Mouse (Mus musculus): ENCODE measurements around the gene Imp4. TPM values are rescaled to one million over a fixed set of nuclear protein-coding genes. Genes with fewer than 3 reads are reported as not detected.

Gene Imp4
- 118 and 119 TPM in 2 replicates for polyA plus RNA-seq (2016; fragmentation: Nextera tagmentation; extraction: Ambion mirVana)

GRCm38 (mm10) chr1:34439215-34439960 is at the start of gene Imp4, which contains the start of gene Ccdc115:
Imp4 (plus strand) TSS chr1:34439851.
Ccdc115 (minus strand) TSS chr1:34439672.
- no peaks in the 10 kb centered on the region for H3K27me3 ChIP-seq (ENCODE audit: poor library complexity, severe bottlenecking)
- H3K36me3 ChIP-seq (replicated peaks): peaks cover 44% of the 10 kb centered on the region
- H3K4me3 ChIP-seq: peak within 1 kb of the TSS; percentile 80
- H3K9me3 ChIP-seq: no peaks in the 10 kb centered on the region
- H3K4me1 ChIP-seq: peaks cover 32% of the 10 kb centered on the region
- DNase-seq (ENCODE audit: extremely low spot score, low spot score): peak; percentile 97
- peak within 1 kb of the TSS; percentile 88 for H3K27ac ChIP-seq
- under 1% methylated on average over 48 of the region's 48 CpGs for WGBS

DNA sequence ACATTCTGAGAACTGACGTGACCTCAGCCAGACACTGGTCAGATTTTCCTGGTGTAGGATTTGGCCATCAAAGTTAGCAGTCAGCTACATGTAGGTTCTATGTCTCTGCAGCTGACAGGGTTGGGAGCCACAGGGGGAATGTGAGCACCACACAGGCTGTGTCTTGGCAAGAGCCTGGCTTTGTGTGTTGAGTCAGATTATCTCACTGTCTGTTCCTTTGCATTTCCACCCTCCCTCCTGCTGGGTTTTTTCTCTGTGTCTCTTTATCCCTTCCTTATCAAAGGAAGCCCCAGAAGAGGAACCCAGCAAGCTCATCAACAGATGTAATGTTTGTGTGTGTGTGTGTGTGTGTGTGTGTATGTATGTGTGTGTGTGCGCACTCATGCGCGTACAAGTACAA is 43.3 kb upstream of the Imp4 start:
- no peak for DNase-seq (ENCODE audit: extremely low spot score, low spot score)
- 92% methylated on average over 4 of the region's 4 CpGs for WGBS
- Histone ChIP-seq H3K4me3 (no peak overlapping the region), H3K9me3 (no peaks in the 10 kb centered on the region), H3K27me3 (ENCODE audit: poor library complexity, severe bottlenecking) (no peaks in the 10 kb centered on the region), H3K4me1 (peaks cover 8% of the 10 kb centered on the region), H3K27ac (no peak overlapping the region), H3K36me3 (replicated peaks) (no peaks in the 10 kb centered on the region)

- H3K4me1 ChIP-seq: peaks cover 13% of the 10 kb centered on the region
- H3K27ac ChIP-seq: 0 out of 2 replicates have a peak overlapping the region, but pooled peaks have one; percentile 25
- H3K36me3 ChIP-seq (replicated peaks): no peaks in the 10 kb centered on the region
- no peak overlapping the region for H3K4me3 ChIP-seq
- DNase-seq (ENCODE audit: extremely low spot score, low spot score): no peak
- no peaks in the 10 kb centered on the region for H3K9me3 ChIP-seq
- H3K27me3 ChIP-seq (ENCODE audit: poor library complexity, severe bottlenecking): no peaks in the 10 kb centered on the region
- WGBS: 40% methylated on average over 11 of the region's 11 CpGs
Measured at GRCm38 (mm10) chr1:34399182-34399953, 40.3 kb upstream of the Imp4 start.

- 95% methylated on average over 2 of the region's 2 CpGs for WGBS
- no peaks in the 10 kb centered on the region for H3K27me3 ChIP-seq (ENCODE audit: poor library complexity, severe bottlenecking)
- peaks cover 48% of the 10 kb centered on the region for H3K9me3 ChIP-seq
- no peak overlapping the region for H3K27ac ChIP-seq
- H3K36me3 ChIP-seq (replicated peaks): peaks cover 32% of the 10 kb centered on the region
- peaks cover 15% of the 10 kb centered on the region for H3K4me1 ChIP-seq
- no peak for DNase-seq (ENCODE audit: extremely low spot score, low spot score)
- H3K4me3 ChIP-seq: no peak overlapping the region
Measured at GRCm38 (mm10) chr1:34428466-34428865, 11.2 kb upstream of the Imp4 start.

GRCm38 (mm10) chr1:34429281-34429680 is 10.4 kb upstream of the Imp4 start:
- 93% methylated on average over 4 of the region's 4 CpGs for WGBS
- DNase-seq (ENCODE audit: extremely low spot score, low spot score): no peak
- Histone ChIP-seq H3K4me1 (peaks cover 23% of the 10 kb centered on the region), H3K36me3 (replicated peaks) (peaks cover 32% of the 10 kb centered on the region), H3K9me3 (peaks cover 48% of the 10 kb centered on the region), H3K4me3 (no peak overlapping the region), H3K27me3 (ENCODE audit: poor library complexity, severe bottlenecking) (no peaks in the 10 kb centered on the region), H3K27ac (no peak overlapping the region)

DNA sequence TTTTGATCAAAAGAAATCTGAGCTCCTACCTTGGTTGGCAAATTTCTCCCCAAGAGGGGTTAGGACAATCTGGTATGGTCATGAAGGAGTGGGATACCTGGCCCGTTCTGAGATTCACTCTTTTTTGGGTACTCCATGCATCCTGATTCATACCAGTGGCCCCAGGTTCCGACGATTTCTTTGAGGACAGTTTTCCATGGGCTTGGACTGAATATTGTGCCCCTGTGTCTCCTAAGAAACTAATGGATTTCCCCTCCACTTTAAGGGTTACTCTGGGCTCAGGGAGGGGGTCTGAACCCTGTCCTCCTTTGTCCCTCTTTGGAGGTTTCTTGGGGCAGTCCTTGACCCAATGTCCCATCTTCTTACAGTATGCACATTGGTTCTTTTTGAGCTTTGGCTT is 8.7 kb upstream of the Imp4 start:
- peaks cover 32% of the 10 kb centered on the region for H3K36me3 ChIP-seq (replicated peaks)
- no peaks in the 10 kb centered on the region for H3K27me3 ChIP-seq (ENCODE audit: poor library complexity, severe bottlenecking)
- H3K9me3 ChIP-seq: peaks cover 48% of the 10 kb centered on the region
- H3K27ac ChIP-seq: no peak overlapping the region
- H3K4me1 ChIP-seq: peaks cover 29% of the 10 kb centered on the region
- 91% methylated on average over 3 of the region's 3 CpGs for WGBS
- H3K4me3 ChIP-seq: no peak overlapping the region
- DNase-seq (ENCODE audit: extremely low spot score, low spot score): no peak

DNA sequence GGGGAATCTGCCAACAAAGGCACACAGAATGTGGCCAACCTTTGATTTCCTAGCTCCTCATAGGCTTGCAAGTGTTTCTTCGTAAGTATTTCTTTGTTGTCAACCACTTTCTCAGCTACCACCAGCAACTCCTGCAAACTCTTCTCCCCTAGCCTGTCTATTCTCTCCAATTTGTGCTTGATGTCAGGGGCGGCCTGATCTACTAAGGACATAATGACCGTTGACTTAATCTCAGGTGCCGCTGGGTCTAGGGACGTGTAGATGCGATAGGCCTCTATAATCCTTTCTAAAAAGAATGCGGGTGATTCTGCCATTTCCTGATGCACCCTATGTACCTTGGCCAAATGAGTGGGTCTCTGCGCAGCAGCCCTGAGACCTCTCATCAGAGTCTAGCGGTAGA is 8.2 kb upstream of the Imp4 start:
- Histone ChIP-seq H3K27ac (no peak overlapping the region), H3K9me3 (peaks cover 46% of the 10 kb centered on the region), H3K4me3 (no peak overlapping the region), H3K4me1 (peaks cover 29% of the 10 kb centered on the region), H3K36me3 (replicated peaks) (peaks cover 32% of the 10 kb centered on the region), H3K27me3 (ENCODE audit: poor library complexity, severe bottlenecking) (no peaks in the 10 kb centered on the region)
- no peak for DNase-seq (ENCODE audit: extremely low spot score, low spot score)
- 94% methylated on average over 9 of the region's 9 CpGs for WGBS

- peak; percentile 27 for DNase-seq (ENCODE audit: extremely low spot score, low spot score)
- Histone ChIP-seq H3K4me1 (peaks cover 29% of the 10 kb centered on the region), H3K36me3 (replicated peaks) (peaks cover 40% of the 10 kb centered on the region), H3K9me3 (peaks cover 39% of the 10 kb centered on the region), H3K4me3 (peak overlapping the region; percentile 67), H3K27ac (peak overlapping the region; percentile 92), H3K27me3 (ENCODE audit: poor library complexity, severe bottlenecking) (no peaks in the 10 kb centered on the region)
- 33% methylated on average over 13 of the region's 13 CpGs for WGBS
Measured at GRCm38 (mm10) chr1:34432411-34432775, 7.3 kb upstream of the Imp4 start.

GRCm38 (mm10) chr1:34432776-34433481 is 6.7 kb upstream of the Imp4 start:
- Histone ChIP-seq H3K36me3 (replicated peaks) (peaks cover 45% of the 10 kb centered on the region), H3K27ac (peak overlapping the region; percentile 92), H3K4me3 (peak overlapping the region; percentile 67), H3K27me3 (ENCODE audit: poor library complexity, severe bottlenecking) (no peaks in the 10 kb centered on the region), H3K4me1 (peaks cover 29% of the 10 kb centered on the region), H3K9me3 (peaks cover 37% of the 10 kb centered on the region)
- 7% methylated on average over 35 of the region's 35 CpGs for WGBS
- peak; percentile 76 for DNase-seq (ENCODE audit: extremely low spot score, low spot score)

- WGBS: 7% methylated on average over 19 of the region's 19 CpGs
- Histone ChIP-seq H3K27me3 (ENCODE audit: poor library complexity, severe bottlenecking) (no peaks in the 10 kb centered on the region), H3K27ac (peak overlapping the region; percentile 92), H3K4me1 (peaks cover 36% of the 10 kb centered on the region), H3K4me3 (peak overlapping the region; percentile 67), H3K9me3 (peaks cover 34% of the 10 kb centered on the region), H3K36me3 (replicated peaks) (peaks cover 45% of the 10 kb centered on the region)
- peak; percentile 49 for DNase-seq (ENCODE audit: extremely low spot score, low spot score)
Measured at GRCm38 (mm10) chr1:34433891-34434521, 5.6 kb upstream of the Imp4 start.

- Histone ChIP-seq H3K27me3 (ENCODE audit: poor library complexity, severe bottlenecking) (no peaks in the 10 kb centered on the region), H3K4me1 (peaks cover 36% of the 10 kb centered on the region), H3K9me3 (peaks cover 27% of the 10 kb centered on the region), H3K4me3 (peak overlapping the region; percentile 67), H3K27ac (peak overlapping the region; percentile 92), H3K36me3 (replicated peaks) (peaks cover 38% of the 10 kb centered on the region)
- under 1% methylated on average over 30 of the region's 30 CpGs for WGBS
- DNase-seq (ENCODE audit: extremely low spot score, low spot score): peak; percentile 93
Measured at GRCm38 (mm10) chr1:34434660-34435160, 4.9 kb upstream of the Imp4 start.
